Mouse (Mus musculus) forebrain, embryonic 10.5 days (tissue): ENCODE results near the gene Tmem19. TPM values are rescaled to one million over a fixed set of nuclear protein-coding genes. Genes with fewer than 3 reads are reported as not detected.

Experiments
- DNase-seq: peaks from one replicate; pipeline ENCODE4 v3.0.0-alpha.2; 2017; ENCODE audit warnings: low spot score; ENCODE audit errors: extremely low spot score
- H3K27ac ChIP-seq: fragments of 300-500 bp; sonication (generic); 2 replicates; pipeline ENCODE4 v1.5.1; 2016; ENCODE audit warnings: mild to moderate bottlenecking
- H3K27me3 ChIP-seq: fragments of 300-500 bp; sonication (generic); 2 replicates; pipeline ENCODE4 v1.6.1; 2016; ENCODE audit warnings: mild to moderate bottlenecking; ENCODE audit not compliant: poor library complexity, severe bottlenecking
- H3K36me3 ChIP-seq: fragments of 300-500 bp; sonication (generic); replicated peaks from 2 replicates; pipeline ENCODE4 v1.6.1; 2016; ENCODE audit warnings: mild to moderate bottlenecking, moderate library complexity
- H3K4me1 ChIP-seq: fragments of 300-500 bp; sonication (generic); 2 replicates; pipeline ENCODE4 v1.6.1; 2016
- H3K4me3 ChIP-seq: fragments of 300-500 bp; sonication (generic); 2 replicates; pipeline ENCODE4 v1.5.1; 2016; ENCODE audit warnings: mild to moderate bottlenecking, moderate library complexity
- H3K9me3 ChIP-seq: fragments of 300-500 bp; sonication (generic); 2 replicates; pipeline ENCODE4 v1.6.1; 2016; ENCODE audit warnings: mild to moderate bottlenecking, moderate library complexity
- WGBS: fragments of 180-500 bp; shearing (Covaris S2); methylation state at CpG from one replicate; pipeline ENCODE4 v1.1.7; 2016; 5-methylcytosine and 5-hydroxymethylcytosine counted together
- polyA plus RNA-seq: library from polyadenylated mRNA; unstranded; fragments of >200 nt; fragmentation: Nextera tagmentation; extraction: Ambion mirVana; gene quantifications from 2 replicates; pipeline ENCODE4 v1.2.1, GENCODE M21; 2016

Tmem19 gene
- polyA plus RNA-seq, 1 experiment from 2014 or later: 27.3 TPM

GRCm38 (mm10) chr10:115362623-115362964 is 293 bp upstream of the Tmem19 start:
- H3K36me3 ChIP-seq: no peaks in the 10 kb centered on the region
- peak overlapping the region; percentile 67 for H3K4me3 ChIP-seq
- no peaks in the 10 kb centered on the region for H3K27me3 ChIP-seq
- no peaks in the 10 kb centered on the region for H3K9me3 ChIP-seq
- WGBS: 9% methylated on average over 9 of the region's 9 CpGs
- peak overlapping the region; percentile 92 for H3K27ac ChIP-seq
- no peak for DNase-seq
- peaks cover 16% of the 10 kb centered on the region for H3K4me1 ChIP-seq

DNA sequence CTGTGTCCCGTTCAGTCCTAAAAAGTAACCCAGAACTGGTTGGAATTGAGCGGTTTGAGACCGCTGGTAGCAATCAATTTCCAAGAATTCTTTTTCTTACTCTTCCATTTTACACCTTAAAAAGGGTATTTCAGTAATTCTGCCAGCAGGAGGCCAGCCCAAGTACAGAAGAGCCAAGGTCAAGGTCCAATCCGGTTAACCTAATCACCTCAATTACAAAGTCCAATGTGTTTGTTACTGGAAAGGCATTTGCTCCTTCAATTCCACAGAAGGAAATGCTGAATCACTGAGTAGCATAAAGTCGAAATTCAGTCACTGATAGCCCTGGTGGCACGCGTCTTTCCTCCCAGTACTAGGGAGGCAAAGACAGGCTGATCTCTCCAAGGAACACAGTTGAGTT is 3.2 kb downstream of the Tmem19 start:
- 90% methylated on average over 7 of the region's 7 CpGs for WGBS
- no peak overlapping the region for H3K4me3 ChIP-seq
- DNase-seq: no peak
- no peaks in the 10 kb centered on the region for H3K27me3 ChIP-seq
- no peak overlapping the region for H3K27ac ChIP-seq
- peaks cover 16% of the 10 kb centered on the region for H3K36me3 ChIP-seq
- H3K9me3 ChIP-seq: no peaks in the 10 kb centered on the region
- peaks cover 16% of the 10 kb centered on the region for H3K4me1 ChIP-seq

DNA sequence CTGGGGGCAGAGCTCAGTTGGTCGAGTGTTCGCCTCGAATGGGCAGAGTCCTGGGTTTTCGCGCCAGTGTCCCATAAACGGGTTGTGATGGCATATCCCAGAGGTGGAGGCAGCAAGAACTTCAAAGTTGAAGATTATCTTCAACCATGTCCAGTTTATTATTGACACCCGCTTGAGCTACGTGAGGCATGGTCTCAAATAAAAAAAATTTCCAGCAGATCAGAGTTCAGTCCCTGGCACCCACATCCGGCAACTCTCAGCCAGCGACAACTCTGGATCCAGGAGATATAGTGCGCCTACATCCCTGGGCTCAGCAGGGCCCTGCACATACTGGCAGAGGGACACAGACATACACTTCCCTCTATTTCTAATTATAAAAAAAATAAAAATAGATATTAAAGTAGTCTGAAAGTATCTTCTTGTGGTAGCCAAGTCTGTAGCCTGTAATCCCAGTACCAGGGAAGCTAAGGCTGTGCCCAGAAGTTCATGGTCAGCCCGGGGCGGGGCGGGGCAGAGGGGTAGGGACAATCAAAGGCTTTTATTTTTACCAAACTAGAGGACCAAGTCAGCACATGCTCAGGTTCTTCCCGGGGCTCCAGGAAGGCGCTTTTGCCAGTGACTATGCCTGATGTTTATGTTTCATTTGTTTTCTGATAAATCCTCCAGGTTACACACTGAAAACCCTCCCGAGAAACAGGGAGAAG is 3.9 kb downstream of the Tmem19 start:
- WGBS: 92% methylated on average over 17 of the region's 17 CpGs
- Histone ChIP-seq H3K36me3 (peaks cover 16% of the 10 kb centered on the region), H3K4me1 (peaks cover 16% of the 10 kb centered on the region), H3K27ac (no peak overlapping the region), H3K27me3 (no peaks in the 10 kb centered on the region), H3K4me3 (no peak overlapping the region), H3K9me3 (no peaks in the 10 kb centered on the region)
- DNase-seq: no peak

- Histone ChIP-seq H3K9me3 (no peaks in the 10 kb centered on the region), H3K4me3 (no peak overlapping the region), H3K27ac (no peak overlapping the region), H3K27me3 (no peaks in the 10 kb centered on the region), H3K4me1 (peaks cover 2% of the 10 kb centered on the region), H3K36me3 (peaks cover 16% of the 10 kb centered on the region)
- no peak for DNase-seq
- WGBS: 87% methylated on average over 6 of the region's 7 CpGs
Measured at GRCm38 (mm10) chr10:115356106-115356505, 6.2 kb downstream of the Tmem19 start.

- Histone ChIP-seq H3K4me3 (no peak overlapping the region), H3K9me3 (no peaks in the 10 kb centered on the region), H3K27ac (no peak overlapping the region), H3K4me1 (no peaks in the 10 kb centered on the region), H3K27me3 (no peaks in the 10 kb centered on the region), H3K36me3 (peaks cover 16% of the 10 kb centered on the region)
- WGBS: 93% methylated on average over 6 of the region's 6 CpGs
- DNase-seq: no peak
Measured at GRCm38 (mm10) chr10:115355016-115355415, 7.3 kb downstream of the Tmem19 start.

- no peaks in the 10 kb centered on the region for H3K27me3 ChIP-seq
- H3K4me1 ChIP-seq: no peaks in the 10 kb centered on the region; the same call in 1 of the 2 replicates
- no peak overlapping the region for H3K27ac ChIP-seq
- H3K36me3 ChIP-seq: peaks cover 16% of the 10 kb centered on the region
- no peak for DNase-seq
- 84% methylated on average over 6 of the region's 6 CpGs for WGBS
- H3K4me3 ChIP-seq: no peak overlapping the region
- H3K9me3 ChIP-seq: no peaks in the 10 kb centered on the region
Measured at GRCm38 (mm10) chr10:115354553-115354952, 7.7 kb downstream of the Tmem19 start.

GRCm38 (mm10) chr10:115350810-115351397 is 11.4 kb downstream of the Tmem19 start:
- H3K36me3 ChIP-seq: peaks cover 12% of the 10 kb centered on the region
- no peak overlapping the region for H3K27ac ChIP-seq
- peaks cover 7% of the 10 kb centered on the region; the same call in 1 of the 2 replicates for H3K4me1 ChIP-seq
- H3K27me3 ChIP-seq: no peaks in the 10 kb centered on the region
- H3K9me3 ChIP-seq: no peaks in the 10 kb centered on the region
- no peak overlapping the region for H3K4me3 ChIP-seq
- WGBS: 75% methylated on average over 2 of the region's 2 CpGs
- no peak for DNase-seq

GRCm38 (mm10) chr10:115349509-115349908 is 12.8 kb downstream of the Tmem19 start:
- no peak overlapping the region for H3K27ac ChIP-seq
- peaks cover 7% of the 10 kb centered on the region; the same call in 1 of the 2 replicates for H3K4me1 ChIP-seq
- 92% methylated on average over 7 of the region's 7 CpGs for WGBS
- H3K36me3 ChIP-seq: peaks cover 20% of the 10 kb centered on the region
- DNase-seq: no peak
- H3K27me3 ChIP-seq: no peaks in the 10 kb centered on the region
- H3K9me3 ChIP-seq: peaks cover 3% of the 10 kb centered on the region; the same call in 1 of the 2 replicates
- H3K4me3 ChIP-seq: no peak overlapping the region

GRCm38 (mm10) chr10:115349029-115349428 is 13.3 kb downstream of the Tmem19 start:
- Histone ChIP-seq H3K27me3 (no peaks in the 10 kb centered on the region), H3K4me1 (peaks cover 7% of the 10 kb centered on the region; the same call in 1 of the 2 replicates), H3K9me3 (peaks cover 3% of the 10 kb centered on the region; the same call in 1 of the 2 replicates), H3K36me3 (peaks cover 20% of the 10 kb centered on the region), H3K27ac (no peak overlapping the region), H3K4me3 (no peak overlapping the region)
- no peak for DNase-seq
- 89% methylated on average over 10 of the region's 10 CpGs for WGBS

- H3K9me3 ChIP-seq: peaks cover 3% of the 10 kb centered on the region; the same call in 1 of the 2 replicates
- H3K27ac ChIP-seq: no peak overlapping the region
- peaks cover 7% of the 10 kb centered on the region; the same call in 1 of the 2 replicates for H3K4me1 ChIP-seq
- H3K4me3 ChIP-seq: no peak overlapping the region
- no peaks in the 10 kb centered on the region for H3K27me3 ChIP-seq
- H3K36me3 ChIP-seq: peaks cover 24% of the 10 kb centered on the region
- no peak for DNase-seq
- 87% methylated on average over 6 of the region's 6 CpGs for WGBS
Measured at GRCm38 (mm10) chr10:115348131-115348530, 14.2 kb downstream of the Tmem19 start.

DNA sequence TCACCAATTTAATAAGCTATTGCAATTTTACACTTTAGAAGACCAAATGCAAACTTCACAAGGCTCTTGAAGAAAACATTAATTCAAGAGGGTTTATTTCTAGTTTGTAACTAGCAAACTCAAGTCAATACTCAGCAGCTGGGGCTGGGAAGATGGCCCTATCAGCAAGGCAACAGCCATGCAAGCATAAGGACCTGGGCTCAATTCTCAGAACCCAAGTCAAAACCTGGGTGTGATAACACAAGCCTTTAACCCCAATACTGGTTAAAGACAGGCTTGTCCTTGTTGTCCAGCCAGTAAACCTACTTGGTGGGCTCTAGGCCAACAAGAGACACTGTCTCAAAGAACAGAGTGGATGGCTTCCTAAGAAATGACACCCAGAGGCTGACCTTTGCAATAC is 15.9 kb downstream of the Tmem19 start:
- Histone ChIP-seq H3K4me3 (no peak overlapping the region), H3K4me1 (peaks cover 7% of the 10 kb centered on the region; the same call in 1 of the 2 replicates), H3K27me3 (no peaks in the 10 kb centered on the region), H3K27ac (no peak overlapping the region), H3K9me3 (peaks cover 3% of the 10 kb centered on the region; the same call in 1 of the 2 replicates), H3K36me3 (peaks cover 36% of the 10 kb centered on the region)
- DNase-seq: no peak

- no peaks in the 10 kb centered on the region for H3K4me1 ChIP-seq
- DNase-seq: no peak
- H3K4me3 ChIP-seq: no peak overlapping the region
- WGBS: 86% methylated on average over 4 of the region's 4 CpGs
- H3K27me3 ChIP-seq: no peaks in the 10 kb centered on the region
- H3K9me3 ChIP-seq: peaks cover 3% of the 10 kb centered on the region; the same call in 1 of the 2 replicates
- no peak overlapping the region for H3K27ac ChIP-seq
- peaks cover 45% of the 10 kb centered on the region for H3K36me3 ChIP-seq
Measured at GRCm38 (mm10) chr10:115342771-115343425, 19.4 kb downstream of the Tmem19 start.

GRCm38 (mm10) chr10:115339820-115340328 is 22.4 kb downstream of the Tmem19 start:
- Histone ChIP-seq H3K27me3 (no peaks in the 10 kb centered on the region), H3K27ac (no peak overlapping the region), H3K9me3 (no peaks in the 10 kb centered on the region), H3K4me3 (no peak overlapping the region), H3K4me1 (no peaks in the 10 kb centered on the region), H3K36me3 (peaks cover 26% of the 10 kb centered on the region)
- 96% methylated on average over 7 of the region's 7 CpGs for WGBS
- DNase-seq: no peak
